Mouse (Mus musculus): ENCODE data around the gene Spata2l. TPM values are rescaled to one million over a fixed set of nuclear protein-coding genes. Genes with fewer than 3 reads are reported as not detected.

The Spata2l gene
- polyA plus RNA-seq, 1 experiment from 2014 or later: 4.7 TPM

DNA sequence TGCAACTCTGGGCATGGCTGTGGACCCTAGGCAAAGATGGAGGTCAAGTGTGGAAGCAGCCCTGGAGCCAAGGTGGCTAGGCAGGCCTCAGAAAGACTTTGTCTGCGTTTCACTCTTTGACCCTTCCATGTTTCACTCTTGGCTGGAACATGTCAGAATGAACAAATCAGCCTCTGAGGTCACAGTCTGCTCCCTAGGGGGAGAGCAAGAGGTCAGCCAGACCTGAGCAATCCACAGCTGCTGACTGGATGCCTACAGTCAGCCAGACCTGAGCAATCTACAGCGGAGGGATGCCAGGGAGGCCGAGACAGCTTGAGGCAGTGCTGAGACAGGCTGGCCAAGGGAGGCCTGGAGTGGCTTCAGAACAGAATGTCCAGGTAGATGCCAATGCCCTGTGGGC is 54.6 kb downstream of the Spata2l start:
- in situ Hi-C loops (cut with MboI; ENCODE audit: low pct_unique_long_range_greater_than_20kb): no loop called here
- POLR2A ChIA-PET: interaction anchor here (1.0 to 1.1 kb wide), 2 partner anchors 8 to 58 kb away, joined by 3 read pairs; no protein-coding TSS in a partner anchor
- TF ChIP-seq CTCF (IDR thresholded peaks at IDR 0.05): no peak
- CTCF ChIA-PET: no interaction called here
- no peak for ATAC-seq
- DNase-seq (ENCODE audit: low read depth, low spot score): no peak
- peaks cover 3% of the 10 kb centered on the region for H3K27me3 ChIP-seq

Other genes starting within 250 kb of the Spata2l start
- 76.4 TPM for gene Ankrd11, start 194.0 kb downstream of the Spata2l start, polyA plus RNA-seq (2021)
- gene Spg7, start 173.3 kb downstream of the Spata2l start, polyA plus RNA-seq (2021): 143 TPM
- 1,017 TPM for gene Rpl13, start 133.9 kb downstream of the Spata2l start, polyA plus RNA-seq (2021)
- 0.05 TPM for gene Cpne7, start 118.9 kb downstream of the Spata2l start, polyA plus RNA-seq (2021)
- gene Sult5a1, start 77.9 kb downstream of the Spata2l start, polyA plus RNA-seq (2021): 0.05 TPM
- gene Dpep1, start 50.0 kb downstream of the Spata2l start, polyA plus RNA-seq (2021): not detected
- 133 TPM for gene Chmp1a, start 23.5 kb downstream of the Spata2l start, polyA plus RNA-seq (2021)
- gene Spata33, start 23.4 kb downstream of the Spata2l start, polyA plus RNA-seq (2021): 5.4 TPM
- 55.8 TPM for gene Cdk10, start 11.4 kb downstream of the Spata2l start, polyA plus RNA-seq (2021)
- gene Zfp276, start 18.0 kb upstream of the Spata2l start, polyA plus RNA-seq (2021): 22.3 TPM
- gene Vps9d1, start 18.1 kb upstream of the Spata2l start, polyA plus RNA-seq (2021): 22.1 TPM
- 28.5 TPM for gene Fanca, start 82.3 kb upstream of the Spata2l start, polyA plus RNA-seq (2021)
- gene Spire2, start 96.5 kb upstream of the Spata2l start, polyA plus RNA-seq (2021): 7.1 TPM
- 232 TPM for gene Tcf25, start 137.5 kb upstream of the Spata2l start, polyA plus RNA-seq (2021)
- gene Mc1r, start 170.9 kb upstream of the Spata2l start, polyA plus RNA-seq (2021): 0.05 TPM
- gene Tubb3, start 175.2 kb upstream of the Spata2l start, polyA plus RNA-seq (2021): 3.9 TPM
- 38.9 TPM for gene Def8, start 187.3 kb upstream of the Spata2l start, polyA plus RNA-seq (2021)
- 63.4 TPM for gene Afg3l1, start 241.7 kb upstream of the Spata2l start, polyA plus RNA-seq (2021)

All from Patski (cell line).